In the genomic region with DNA sequence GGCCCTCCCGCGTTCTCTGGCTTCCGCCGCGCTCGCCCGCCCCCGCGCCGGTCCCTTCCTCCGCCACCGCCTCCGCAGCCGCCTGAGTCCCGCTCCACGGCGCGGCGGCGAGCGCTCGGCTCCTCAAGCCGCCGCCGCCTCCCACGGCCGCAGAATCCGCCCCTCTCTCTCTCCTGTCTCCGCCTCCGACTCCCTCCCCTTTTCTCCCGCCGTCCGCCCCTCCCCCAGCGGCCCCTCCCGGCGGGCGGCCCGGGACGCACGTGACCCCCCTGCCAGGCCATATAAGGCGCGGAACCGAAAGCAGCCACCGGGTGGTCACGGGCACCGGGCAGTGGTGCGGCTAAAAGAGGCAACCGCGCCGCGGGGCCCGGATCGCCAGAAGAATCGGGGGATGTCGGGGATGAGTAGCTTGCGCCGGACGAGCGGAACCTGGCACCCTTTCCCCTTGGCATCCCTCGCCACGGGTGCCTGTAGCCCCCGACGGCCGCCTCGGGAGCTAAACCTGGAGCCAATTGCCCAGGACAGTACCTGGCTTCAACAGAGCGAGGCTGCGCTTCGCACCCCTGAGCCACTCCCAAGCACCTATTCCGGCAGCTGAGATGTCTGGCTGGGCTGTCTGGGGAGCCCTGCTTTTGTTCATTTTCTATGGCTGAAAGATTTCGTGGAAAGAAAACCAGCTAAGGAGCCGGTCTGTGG, we compare ENCODE assay signal across 8 mouse cellular contexts. TPM values are rescaled to one million over a fixed set of nuclear protein-coding genes. Genes with fewer than 3 reads are reported as not detected.
DNase-seq lines count a peak whose midpoint lies in the region; ATAC-seq lines count a peak whose summit lies in the region.

A gene (minus strand): TSS at position 160 of the 696 bp plus-strand sequence.

- H3K4me1 ChIP-seq in intestine, embryonic 15.5 days (replicated peaks), result peaks cover 10% of the 10 kb centered on the region; the same call in 1 of the 2 replicates

- peak; percentile 96 for ATAC-seq in intestine, embryonic 15.5 days
- ATAC-seq in megakaryocyte progenitor cell, adult 5-6 weeks (replicated peaks; ENCODE audit: poor library complexity), result peak; percentile 67

- intact Hi-C loops in gastrocnemius, postnatal 36 days (cut with DNase I), result loop anchor here (5.0 kb wide), 1 partner anchor 115 kb away; a partner anchor contains a TSS
- intact Hi-C loops in left cerebral cortex, postnatal 14 days (cut with DNase I), result loop anchor here (2.0 to 5.0 kb wide), 3 partner anchors 55 to 375 kb away; a partner anchor contains a TSS

- no peaks in the 10 kb centered on the region for H3K36me3 ChIP-seq in intestine, embryonic 15.5 days

- DNase-seq in adrenal gland, adult 18-20 months (ENCODE audit: low spot score in 2 of 2), result peak; percentile 91 to 97
- DNase-seq in embryo, embryonic 10.5 days (ENCODE audit: low spot score), result peak; percentile 86
- peak; percentile 86 to 91 for DNase-seq in gastrocnemius, postnatal 36 days
- peak; percentile 89 for DNase-seq in left cerebral cortex, postnatal 14 days (ENCODE audit: low spot score in 2 of 2)
- DNase-seq in right cerebral cortex, adult 2 months (ENCODE audit: low spot score in 2 of 2), result peak; percentile 76 to 78
- peak; percentile 96 for DNase-seq in urinary bladder, adult 2 months (ENCODE audit: low spot score)

- WGBS in intestine, embryonic 15.5 days, result under 1% methylated on average over 64 of the region's 71 CpGs

- no peaks in the 10 kb centered on the region for H3K27me3 ChIP-seq in intestine, embryonic 15.5 days (replicated peaks)

- H3K4me2 ChIP-seq in intestine, embryonic 15.5 days (replicated peaks), result peak within 1 kb of the TSS; percentile 98

- H3K9me3 ChIP-seq in intestine, embryonic 15.5 days, result no peaks in the 10 kb centered on the region

- H3K4me3 ChIP-seq in intestine, embryonic 15.5 days (replicated peaks), result peak within 1 kb of the TSS; percentile 86

- peak within 1 kb of the TSS; percentile 77 for H3K27ac ChIP-seq in intestine, embryonic 15.5 days

- peak within 1 kb of the TSS; percentile 75 for H3K9ac ChIP-seq in intestine, embryonic 15.5 days

RNA-seq across cellular contexts. Expression of the gene that starts here (rescaled TPM):
- total RNA-seq in adrenal gland, adult 18-20 months (2021), result 10 to 100 TPM in 1 of 2 experiments, 1 to 10 TPM in 1; 7.5 to 10.8 TPM
- 1 to 10 TPM; 2.4 to 3.2 TPM for total RNA-seq in gastrocnemius, postnatal 36 days (2021)
- polyA plus RNA-seq in intestine, embryonic 15.5 days (2015; fragmentation: Nextera tagmentation; extraction: Ambion mirVana), result 0.85 and 1.2 TPM in 2 replicates
- total RNA-seq in left cerebral cortex, postnatal 14 days (2021), result 10 to 100 TPM; 83.6 to 95.7 TPM
- total RNA-seq in megakaryocyte progenitor cell, adult 5-6 weeks (2015), result 1.6 and 1.7 TPM in 2 replicates
- total RNA-seq in megakaryocyte progenitor cell, adult 5-6 weeks (2017), result 1.1 and 1.8 TPM in 2 replicates
- polyA plus RNA-seq in urinary bladder, adult 2 months (2012; rRNA removed), result 5.6 and 6.2 TPM in 2 replicates

Comparison
In these comparisons a context has a peak if more than half of its experiments do, and no peak if none do; other contexts are left out.
1. Peak in every context shown above with its lines: DNase-seq, ATAC-seq, H3K4me3 ChIP-seq and H3K27ac ChIP-seq.
2. RNA of the gene that starts here (total RNA-seq): 83.6 to 95.7 TPM in left cerebral cortex, postnatal 14 days; 7.5 to 10.8 TPM in adrenal gland, adult 18-20 months, 2.4 to 3.2 TPM in gastrocnemius, postnatal 36 days and 1.1 to 1.8 TPM in megakaryocyte progenitor cell, adult 5-6 weeks; every median in the first group is over 4 times any median in the second.